Mouse (Mus musculus): ENCODE data around the gene Gabbr2. TPM values are rescaled to one million over a fixed set of nuclear protein-coding genes. Genes with fewer than 3 reads are reported as not detected.

The Gabbr2 gene
- polyA plus RNA-seq, 1 experiment: not detected

DNA sequence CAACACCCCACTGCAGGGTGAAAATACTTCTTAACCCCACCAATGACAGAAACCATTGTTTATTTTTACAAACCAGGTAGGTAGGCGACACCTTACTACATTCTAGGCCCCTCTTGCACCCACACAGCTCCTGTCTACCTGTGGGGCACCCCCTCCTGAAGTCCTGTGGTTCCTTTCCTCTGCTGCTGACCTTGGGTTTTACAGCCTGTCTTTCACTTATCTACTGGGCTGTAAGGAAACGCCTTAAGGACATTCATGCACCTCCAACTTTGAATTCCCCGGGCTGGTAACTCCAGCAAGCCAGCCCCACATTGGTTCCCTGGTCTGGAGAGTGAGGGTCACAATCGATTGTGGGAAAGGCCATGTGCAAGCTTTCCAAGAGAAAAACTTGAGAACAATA is 34.7 kb downstream of the Gabbr2 start:
- Histone ChIP-seq H3K9me3 (ENCODE audit: control insufficient read depth, low read length) (no peaks in the 10 kb centered on the region), H3K36me3 (ENCODE audit: control insufficient read depth) (no peaks in the 10 kb centered on the region), H3K4me3 (replicated peaks) (no peak overlapping the region), H3K27me3 (ENCODE audit: control insufficient read depth) (no peaks in the 10 kb centered on the region), H3K4me1 (ENCODE audit: control insufficient read depth) (no peaks in the 10 kb centered on the region)
- TF ChIP-seq TAL1 (IDR thresholded peaks at IDR 0.05; ENCODE audit: low read length): no peak
- no peak for TF ChIP-seq GATA1 (IDR thresholded peaks at IDR 0.05; ENCODE audit: low read length)

DNA sequence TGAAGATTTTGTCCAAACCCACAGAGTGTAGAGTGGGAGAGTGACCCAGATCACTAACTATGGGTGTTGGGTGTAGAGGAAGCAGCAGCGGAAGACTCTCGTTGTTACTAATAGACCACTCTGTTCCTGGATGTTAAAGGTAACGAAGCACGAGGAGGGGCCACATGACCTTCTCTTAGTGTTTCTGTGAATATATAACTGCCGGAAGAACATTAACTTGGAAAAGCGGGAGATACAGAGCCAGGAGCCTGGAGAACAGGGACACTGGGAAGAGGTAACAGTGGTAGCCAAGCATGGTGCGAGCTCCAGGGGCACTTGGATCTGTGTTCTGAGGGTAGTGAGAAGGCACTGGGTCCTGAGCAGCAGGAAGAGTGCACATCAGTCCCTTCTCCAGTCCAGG is 38.7 kb downstream of the Gabbr2 start:
- no peak overlapping the region for H3K4me3 ChIP-seq (replicated peaks)
- H3K36me3 ChIP-seq (ENCODE audit: control insufficient read depth): no peaks in the 10 kb centered on the region
- H3K27me3 ChIP-seq (ENCODE audit: control insufficient read depth): no peaks in the 10 kb centered on the region
- H3K4me1 ChIP-seq (ENCODE audit: control insufficient read depth): no peaks in the 10 kb centered on the region
- TF ChIP-seq GATA1 (IDR thresholded peaks at IDR 0.05; ENCODE audit: low read length) (no peak), TAL1 (IDR thresholded peaks at IDR 0.05; ENCODE audit: low read length) (no peak)
- H3K9me3 ChIP-seq (ENCODE audit: control insufficient read depth, low read length): no peaks in the 10 kb centered on the region

DNA sequence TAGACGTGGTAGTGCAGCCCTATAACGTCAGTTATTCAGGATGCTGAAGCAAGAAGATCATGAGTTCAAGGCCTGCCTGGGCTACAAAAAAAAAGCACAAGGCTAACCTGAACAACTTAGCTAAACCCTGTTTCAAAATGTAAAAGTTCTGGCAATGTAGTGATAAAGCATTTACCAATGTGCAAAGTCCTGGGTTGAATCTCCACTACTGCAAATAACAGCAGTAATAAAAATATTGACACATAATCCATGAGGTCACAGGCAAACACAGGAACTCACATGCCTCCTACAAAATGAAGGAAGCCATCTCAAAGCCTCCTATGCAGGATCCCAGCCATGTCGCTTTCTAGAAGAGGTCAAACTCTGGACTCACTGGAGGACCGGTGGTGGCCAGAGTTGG is 39.1 kb downstream of the Gabbr2 start:
- Histone ChIP-seq H3K27me3 (ENCODE audit: control insufficient read depth) (no peaks in the 10 kb centered on the region), H3K4me1 (ENCODE audit: control insufficient read depth) (no peaks in the 10 kb centered on the region), H3K9me3 (ENCODE audit: control insufficient read depth, low read length) (no peaks in the 10 kb centered on the region), H3K36me3 (ENCODE audit: control insufficient read depth) (no peaks in the 10 kb centered on the region), H3K4me3 (replicated peaks) (no peak overlapping the region)
- no peak for TF ChIP-seq GATA1 (IDR thresholded peaks at IDR 0.05; ENCODE audit: low read length)
- no peak for TF ChIP-seq TAL1 (IDR thresholded peaks at IDR 0.05; ENCODE audit: low read length)

DNA sequence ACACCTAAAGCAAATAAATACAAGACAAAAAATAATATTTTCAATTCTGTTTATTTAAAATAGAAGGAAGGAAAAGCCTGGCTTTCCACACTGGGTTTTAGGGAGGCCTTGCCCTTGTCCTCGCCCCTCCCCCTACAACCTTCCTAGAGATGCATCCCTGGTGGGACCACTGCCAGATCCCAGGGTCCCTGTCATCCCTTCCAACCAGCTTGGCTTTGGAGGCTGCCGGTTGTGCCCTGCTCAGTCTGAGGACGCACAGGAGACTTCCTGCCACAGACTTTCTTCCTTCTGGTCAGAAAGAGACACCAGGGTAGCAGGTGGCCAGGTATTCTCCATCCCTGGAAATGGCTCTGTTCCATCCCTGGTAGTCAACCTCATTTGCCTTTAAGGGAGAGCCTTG is 57.4 kb downstream of the Gabbr2 start:
- TF ChIP-seq GATA1 (IDR thresholded peaks at IDR 0.05; ENCODE audit: low read length): no peak
- Histone ChIP-seq H3K36me3 (ENCODE audit: control insufficient read depth) (no peaks in the 10 kb centered on the region), H3K4me1 (ENCODE audit: control insufficient read depth) (no peaks in the 10 kb centered on the region), H3K27me3 (ENCODE audit: control insufficient read depth) (0 out of 2 replicates have a peak, but pooled peaks cover 3% of the 10 kb centered on the region), H3K9me3 (ENCODE audit: control insufficient read depth, low read length) (no peaks in the 10 kb centered on the region), H3K4me3 (replicated peaks) (no peak overlapping the region)

DNA sequence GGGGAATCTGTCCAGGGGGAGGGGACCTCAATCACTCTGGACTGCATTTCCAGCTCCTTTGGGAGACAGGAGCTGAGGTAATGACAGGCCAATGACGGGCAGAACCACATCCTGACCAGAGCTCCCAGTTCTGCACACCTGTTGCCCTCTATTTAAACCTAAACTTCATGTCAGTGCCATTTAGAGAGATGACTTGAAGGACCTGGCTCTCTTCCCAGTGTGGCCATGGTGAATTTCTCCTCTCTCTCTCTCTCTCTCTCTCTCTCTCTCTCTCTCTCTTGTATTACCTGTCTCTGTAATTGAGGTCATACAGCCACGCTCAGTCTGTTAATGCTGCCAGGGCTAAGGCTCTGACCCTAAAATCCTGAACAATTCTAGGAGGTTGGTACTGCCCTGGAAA is 58.1 kb downstream of the Gabbr2 start:
- Histone ChIP-seq H3K36me3 (ENCODE audit: control insufficient read depth) (no peaks in the 10 kb centered on the region), H3K9me3 (ENCODE audit: control insufficient read depth, low read length) (no peaks in the 10 kb centered on the region), H3K4me1 (ENCODE audit: control insufficient read depth) (no peaks in the 10 kb centered on the region), H3K4me3 (replicated peaks) (no peak overlapping the region), H3K27me3 (ENCODE audit: control insufficient read depth) (0 out of 2 replicates have a peak, but pooled peaks cover 3% of the 10 kb centered on the region)
- TF ChIP-seq GATA1 (IDR thresholded peaks at IDR 0.05; ENCODE audit: low read length) (no peak), TAL1 (IDR thresholded peaks at IDR 0.05; ENCODE audit: low read length) (no peak)

DNA sequence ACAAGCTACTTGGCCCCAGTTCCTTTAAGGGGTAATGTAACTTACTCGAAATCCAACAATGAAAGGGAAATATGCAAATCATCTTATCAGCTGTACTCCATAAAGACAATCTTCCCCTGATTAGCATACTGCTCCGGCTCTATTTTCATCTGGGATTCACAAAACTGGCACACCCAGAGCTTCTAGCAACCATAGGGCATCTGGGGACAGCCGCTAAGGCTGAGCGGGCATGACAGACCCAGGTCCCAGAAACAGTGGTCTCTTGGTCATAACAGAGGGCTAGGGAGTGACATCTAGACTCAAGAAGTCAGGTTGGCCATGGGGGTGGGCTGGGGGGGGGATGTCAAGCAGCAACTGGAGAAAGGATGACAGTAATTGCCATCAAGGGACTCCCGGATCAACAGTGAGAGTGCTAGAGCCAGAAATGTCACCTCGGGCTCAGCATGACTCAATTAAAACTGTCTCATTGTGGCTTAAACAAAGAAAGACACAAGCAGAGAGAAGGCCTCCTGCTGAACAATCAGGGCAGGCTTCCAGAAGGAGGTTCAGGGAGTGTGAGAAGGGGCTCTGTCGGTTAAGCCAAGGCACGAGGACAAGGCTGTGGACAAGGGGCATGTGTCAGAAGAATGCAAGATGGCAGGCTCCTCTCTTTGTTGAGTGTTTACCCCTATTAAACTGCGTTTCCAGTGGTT is 59.8 kb downstream of the Gabbr2 start:
- TF ChIP-seq TAL1 (IDR thresholded peaks at IDR 0.05; ENCODE audit: low read length) (no peak), GATA1 (IDR thresholded peaks at IDR 0.05; ENCODE audit: low read length) (no peak)
- Histone ChIP-seq H3K9me3 (ENCODE audit: control insufficient read depth, low read length) (no peaks in the 10 kb centered on the region), H3K4me1 (ENCODE audit: control insufficient read depth) (no peaks in the 10 kb centered on the region), H3K36me3 (ENCODE audit: control insufficient read depth) (no peaks in the 10 kb centered on the region), H3K4me3 (replicated peaks) (no peak overlapping the region), H3K27me3 (ENCODE audit: control insufficient read depth) (0 out of 2 replicates have a peak, but pooled peaks cover 3% of the 10 kb centered on the region)

DNA sequence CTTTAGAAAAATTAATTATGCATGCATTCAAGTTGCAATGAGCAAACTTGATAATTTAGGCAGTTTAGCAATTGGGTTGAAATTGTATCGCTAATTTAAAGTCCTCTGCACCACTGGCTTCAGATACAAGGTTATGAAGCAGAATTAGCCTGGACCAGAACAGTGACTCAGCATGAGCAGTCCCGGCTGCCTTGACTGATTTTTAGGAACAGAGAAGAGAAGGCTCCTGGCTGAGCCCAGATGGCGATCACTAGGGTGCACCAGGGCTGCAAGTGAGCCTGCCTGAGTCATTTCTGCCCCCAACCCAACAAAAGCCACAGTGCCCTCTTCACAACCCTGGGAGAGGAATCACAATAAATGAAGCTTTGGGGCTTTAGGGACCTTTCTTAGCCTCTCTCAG is 63.6 kb downstream of the Gabbr2 start:
- Histone ChIP-seq H3K36me3 (ENCODE audit: control insufficient read depth) (no peaks in the 10 kb centered on the region), H3K4me1 (ENCODE audit: control insufficient read depth) (no peaks in the 10 kb centered on the region), H3K9me3 (ENCODE audit: control insufficient read depth, low read length) (no peaks in the 10 kb centered on the region), H3K4me3 (replicated peaks) (no peak overlapping the region), H3K27me3 (ENCODE audit: control insufficient read depth) (no peaks in the 10 kb centered on the region)
- TF ChIP-seq GATA1 (IDR thresholded peaks at IDR 0.05; ENCODE audit: low read length) (no peak), TAL1 (IDR thresholded peaks at IDR 0.05; ENCODE audit: low read length) (no peak)

DNA sequence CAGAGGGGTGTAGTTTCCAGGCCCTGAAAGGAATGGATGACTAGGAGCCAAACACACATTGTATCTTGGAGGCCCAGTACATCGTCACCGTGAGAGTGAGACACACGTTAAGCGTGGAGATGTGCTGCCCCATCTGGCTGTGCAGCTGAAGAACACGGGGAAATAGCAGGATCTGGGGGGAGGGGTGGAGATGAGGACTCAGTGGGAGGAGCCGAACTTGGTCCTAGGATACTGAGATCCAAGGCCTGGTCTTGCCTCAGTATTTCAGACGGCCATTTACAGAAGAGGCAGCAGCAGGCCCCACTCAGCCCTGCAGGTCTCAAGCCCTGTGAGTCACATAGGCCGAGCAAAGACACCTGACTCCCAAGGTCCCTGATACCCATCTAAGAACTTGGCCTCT is 72.5 kb downstream of the Gabbr2 start:
- TF ChIP-seq GATA1 (IDR thresholded peaks at IDR 0.05; ENCODE audit: low read length): no peak
- TF ChIP-seq TAL1 (IDR thresholded peaks at IDR 0.05; ENCODE audit: low read length): no peak
- Histone ChIP-seq H3K4me1 (ENCODE audit: control insufficient read depth) (peaks cover 15% of the 10 kb centered on the region), H3K9me3 (ENCODE audit: control insufficient read depth, low read length) (no peaks in the 10 kb centered on the region), H3K4me3 (replicated peaks) (no peak overlapping the region), H3K36me3 (ENCODE audit: control insufficient read depth) (no peaks in the 10 kb centered on the region), H3K27me3 (ENCODE audit: control insufficient read depth) (no peaks in the 10 kb centered on the region)

DNA sequence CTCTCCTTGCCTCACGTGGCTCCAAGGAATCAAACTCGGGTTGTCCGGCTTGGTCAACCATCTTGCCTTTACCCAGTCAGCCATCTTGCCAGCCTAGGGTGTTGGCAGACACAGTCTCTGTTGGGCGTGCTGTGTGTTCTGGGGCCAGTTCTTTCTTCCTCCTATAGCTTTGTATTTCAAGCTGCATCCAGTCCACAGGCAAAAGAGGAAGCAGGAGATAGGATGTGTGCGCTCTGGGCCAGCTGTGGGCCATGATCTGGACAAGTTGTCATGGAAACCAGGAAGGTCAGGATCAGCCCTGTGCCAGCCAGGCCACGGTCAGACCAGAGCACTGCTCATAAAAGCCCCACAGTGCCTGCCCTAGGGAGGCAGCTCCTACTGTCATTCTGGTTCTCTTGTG is 74.9 kb downstream of the Gabbr2 start:
- TF ChIP-seq TAL1 (IDR thresholded peaks at IDR 0.05; ENCODE audit: low read length) (no peak), GATA1 (IDR thresholded peaks at IDR 0.05; ENCODE audit: low read length) (no peak)
- H3K36me3 ChIP-seq (ENCODE audit: control insufficient read depth): no peaks in the 10 kb centered on the region
- H3K4me3 ChIP-seq (replicated peaks): no peak overlapping the region
- no peaks in the 10 kb centered on the region for H3K9me3 ChIP-seq (ENCODE audit: control insufficient read depth, low read length)
- H3K27me3 ChIP-seq (ENCODE audit: control insufficient read depth): no peaks in the 10 kb centered on the region
- peaks cover 15% of the 10 kb centered on the region for H3K4me1 ChIP-seq (ENCODE audit: control insufficient read depth)

DNA sequence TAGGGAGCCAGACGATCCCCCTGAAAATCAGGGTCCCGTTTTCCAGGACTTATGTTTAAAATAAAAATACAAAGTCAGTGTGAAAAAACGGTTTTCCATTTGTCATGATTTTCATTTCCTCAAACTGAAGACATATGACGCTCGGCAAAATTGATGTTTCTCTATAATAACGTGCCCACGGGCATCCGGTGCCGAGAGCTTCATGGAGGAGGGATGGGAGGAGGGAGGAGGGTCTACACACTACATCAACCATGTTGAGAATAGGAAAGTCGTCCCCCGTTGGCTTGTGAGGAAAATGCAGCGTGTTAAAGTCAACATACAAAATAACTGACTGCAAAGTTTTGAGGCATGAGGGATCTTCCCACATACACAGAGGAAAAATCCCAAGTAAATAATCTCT is 75.7 kb downstream of the Gabbr2 start:
- Histone ChIP-seq H3K9me3 (ENCODE audit: control insufficient read depth, low read length) (no peaks in the 10 kb centered on the region), H3K27me3 (ENCODE audit: control insufficient read depth) (no peaks in the 10 kb centered on the region), H3K4me3 (replicated peaks) (no peak overlapping the region), H3K4me1 (ENCODE audit: control insufficient read depth) (peaks cover 22% of the 10 kb centered on the region), H3K36me3 (ENCODE audit: control insufficient read depth) (no peaks in the 10 kb centered on the region)
- TF ChIP-seq GATA1 (IDR thresholded peaks at IDR 0.05; ENCODE audit: low read length) (no peak), TAL1 (IDR thresholded peaks at IDR 0.05; ENCODE audit: low read length) (no peak)

Data from erythroblast, embryonic 14.5 days (primary cell).